Mouse (Mus musculus) limb, embryonic 14.5 days (tissue): Measurements from ENCODE around the gene Abhd11. TPM values are rescaled to one million over a fixed set of nuclear protein-coding genes. Genes with fewer than 3 reads are reported as not detected.

Experiments
- ATAC-seq: fragments of 200-750 bp; cut with Nextera tagmentation; 2 replicates; pipeline ENCODE4 v1.8.0; 2017; ENCODE audit warnings: low read depth, moderate number of reproducible peaks, moderate TSS enrichment; ENCODE audit not compliant: low FRiP score
- DNase-seq: peaks from one replicate; pipeline ENCODE4 v3.0.0-alpha.2; 2015; ENCODE audit warnings: low spot score
- H3K27ac ChIP-seq: fragments of 300-500 bp; sonication (generic); replicated peaks from 2 replicates; pipeline ENCODE4 v1.5.1; 2014; ENCODE audit warnings: low read depth, mild to moderate bottlenecking, low read length, moderate library complexity, mixed read lengths
- H3K27me3 ChIP-seq: fragments of 300-500 bp; sonication (generic); 2 replicates; pipeline ENCODE4 v1.6.1; 2014; ENCODE audit warnings: low read length, mixed read lengths; ENCODE audit not compliant: control insufficient read depth, insufficient read depth
- H3K36me3 ChIP-seq: fragments of 300-500 bp; sonication (generic); 2 replicates; pipeline ENCODE4 v1.6.1; 2014; ENCODE audit warnings: mild to moderate bottlenecking, low read length, moderate library complexity, mixed read lengths; ENCODE audit not compliant: control insufficient read depth, insufficient read depth
- H3K4me1 ChIP-seq: fragments of 300-500 bp; sonication (generic); 2 replicates; pipeline ENCODE4 v1.6.1; 2014; ENCODE audit warnings: antibody characterized with exemption, low read length, mixed read lengths; ENCODE audit not compliant: control insufficient read depth, insufficient read depth
- H3K4me2 ChIP-seq: fragments of 300-500 bp; sonication (generic); replicated peaks from 2 replicates; pipeline ENCODE4 v1.6.1; 2014; ENCODE audit warnings: low read depth, mild to moderate bottlenecking, low read length, moderate library complexity; ENCODE audit not compliant: severe bottlenecking
- H3K4me3 ChIP-seq: fragments of 300-500 bp; sonication (generic); replicated peaks from 2 replicates; pipeline ENCODE4 v1.5.1; 2014; ENCODE audit warnings: low read length
- H3K9ac ChIP-seq: fragments of 300-500 bp; sonication (generic); 2 replicates; pipeline ENCODE4 v1.6.1; 2014; ENCODE audit warnings: mild to moderate bottlenecking, low read depth, low read length, moderate library complexity; ENCODE audit not compliant: severe bottlenecking
- H3K9me3 ChIP-seq: fragments of 300-500 bp; sonication (generic); 2 replicates; pipeline ENCODE4 v1.6.1; 2016; ENCODE audit warnings: low read length; ENCODE audit not compliant: control insufficient read depth
- POLR2A ChIP-seq: fragments of 200-500 bp; IDR thresholded peaks from 2 replicates; pipeline ENCODE4 v1.8.0; 2012; ENCODE audit warnings: inconsistent platforms, mild to moderate bottlenecking, moderate library complexity, borderline replicate concordance; ENCODE audit not compliant: insufficient read depth, insufficient read length; ENCODE audit errors: extremely low read depth
- WGBS: fragments of 180-500 bp; shearing (Covaris S2); extraction: QIAGEN DNeasy Blood & Tissue Kit; methylation state at CpG from one replicate; pipeline ENCODE4 v1.1.7; 2014; 5-methylcytosine and 5-hydroxymethylcytosine counted together
- polyA plus RNA-seq, 2 experiments: library from polyadenylated mRNA; depleted of rRNA in 1 of 2; stranded (reverse) in 1 of 2; unstranded in 1 of 2; fragments of >200 nt; fragmentation: Nextera tagmentation in 1 of 2; extraction: Ambion mirVana in 1 of 2; gene quantifications; 2 replicates each; pipeline versions ENCODE4 v1.2.1 to v1.2.3; 2012 to 2014

Abhd11 gene
- polyA plus RNA-seq, 2 experiments: 67.4 to 83.2 TPM

DNA sequence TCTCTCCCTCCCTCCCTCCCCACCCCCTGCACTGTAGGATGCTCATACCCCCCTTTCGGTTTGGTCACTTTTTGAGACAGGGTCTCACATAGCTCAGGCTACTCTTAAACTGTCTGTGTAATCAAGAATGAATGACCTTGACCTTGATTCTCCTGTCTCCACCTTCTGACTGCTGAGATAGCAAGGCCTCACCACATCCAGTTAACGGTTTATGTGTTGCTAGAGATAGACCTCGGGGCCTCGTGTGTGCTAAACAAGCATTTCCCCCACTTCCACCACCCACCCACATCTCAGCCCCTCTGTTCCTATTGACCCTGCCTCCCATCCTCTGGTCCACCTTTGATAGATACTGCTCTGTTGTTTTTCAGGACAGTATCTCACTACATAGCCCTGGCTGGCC, 31.1 kb upstream of the Abhd11 start:
- Histone ChIP-seq H3K4me3 (no peak overlapping the region), H3K36me3 (no peaks in the 10 kb centered on the region), H3K27me3 (no peaks in the 10 kb centered on the region), H3K4me2 (no peak overlapping the region), H3K4me1 (no peaks in the 10 kb centered on the region), H3K9me3 (no peaks in the 10 kb centered on the region), H3K27ac (no peak overlapping the region), H3K9ac (no peak overlapping the region)
- no peak for TF ChIP-seq POLR2A
- WGBS: 81% methylated on average over 4 of the region's 4 CpGs
- no peak for DNase-seq
- no peak for ATAC-seq

DNA sequence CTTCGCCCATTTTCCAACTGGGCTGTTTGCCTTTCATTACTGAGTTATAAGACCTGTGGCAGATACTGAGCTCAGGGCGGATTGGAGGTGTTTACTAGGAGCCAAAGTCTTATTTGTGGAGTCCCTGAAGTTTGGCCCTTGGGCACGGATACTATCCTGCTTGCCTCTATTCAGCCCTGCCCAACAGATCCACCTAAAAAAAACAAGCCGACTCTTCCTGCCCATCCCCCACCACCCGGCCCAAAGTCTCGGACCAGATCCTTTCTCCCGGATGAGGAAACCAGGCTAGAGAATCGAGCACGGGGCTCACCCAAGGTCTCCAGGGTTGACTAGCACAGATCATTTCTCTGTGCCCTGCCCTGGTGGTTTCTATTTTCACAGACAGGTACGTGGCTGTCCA, 27.8 kb upstream of the Abhd11 start:
- H3K27ac ChIP-seq: no peak overlapping the region
- no peak for TF ChIP-seq POLR2A
- H3K36me3 ChIP-seq: no peaks in the 10 kb centered on the region
- ATAC-seq (no peak), DNase-seq (no peak)
- WGBS: 68% methylated on average over 10 of the region's 10 CpGs
- no peak overlapping the region for H3K4me3 ChIP-seq
- peaks cover 9% of the 10 kb centered on the region for H3K4me1 ChIP-seq
- H3K9ac ChIP-seq: no peak overlapping the region
- H3K27me3 ChIP-seq: peaks cover 17% of the 10 kb centered on the region
- H3K4me2 ChIP-seq: no peak overlapping the region
- H3K9me3 ChIP-seq: no peaks in the 10 kb centered on the region

DNA sequence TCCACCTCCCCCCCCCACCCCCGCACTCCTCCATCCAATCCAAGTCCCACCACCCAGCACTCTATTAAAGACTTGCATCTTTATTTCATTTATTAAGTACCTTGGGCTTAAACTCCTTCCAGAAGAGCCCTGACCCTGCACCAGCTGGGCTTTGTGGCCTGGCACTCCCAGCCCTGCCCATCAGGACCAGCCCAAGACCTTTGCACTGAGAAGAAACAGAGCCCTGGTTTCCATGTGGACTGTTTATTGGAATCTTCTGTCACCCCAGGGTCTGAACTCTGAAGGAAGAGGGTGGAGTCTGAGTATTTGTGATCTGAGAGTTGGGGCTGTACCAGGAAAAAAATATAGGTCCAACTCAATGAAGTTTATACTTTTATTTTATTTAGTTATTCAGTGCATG, 25.8 kb upstream of the Abhd11 start:
- H3K9ac ChIP-seq: no peak overlapping the region
- no peak overlapping the region for H3K27ac ChIP-seq
- no peaks in the 10 kb centered on the region for H3K36me3 ChIP-seq
- TF ChIP-seq POLR2A: no peak
- H3K4me2 ChIP-seq: no peak overlapping the region
- H3K9me3 ChIP-seq: no peaks in the 10 kb centered on the region
- WGBS: 100% methylated on average over 1 of the region's 1 CpGs
- DNase-seq: no peak
- peaks cover 37% of the 10 kb centered on the region for H3K27me3 ChIP-seq
- H3K4me3 ChIP-seq: no peak overlapping the region
- H3K4me1 ChIP-seq: peaks cover 14% of the 10 kb centered on the region
- ATAC-seq: no peak

DNA sequence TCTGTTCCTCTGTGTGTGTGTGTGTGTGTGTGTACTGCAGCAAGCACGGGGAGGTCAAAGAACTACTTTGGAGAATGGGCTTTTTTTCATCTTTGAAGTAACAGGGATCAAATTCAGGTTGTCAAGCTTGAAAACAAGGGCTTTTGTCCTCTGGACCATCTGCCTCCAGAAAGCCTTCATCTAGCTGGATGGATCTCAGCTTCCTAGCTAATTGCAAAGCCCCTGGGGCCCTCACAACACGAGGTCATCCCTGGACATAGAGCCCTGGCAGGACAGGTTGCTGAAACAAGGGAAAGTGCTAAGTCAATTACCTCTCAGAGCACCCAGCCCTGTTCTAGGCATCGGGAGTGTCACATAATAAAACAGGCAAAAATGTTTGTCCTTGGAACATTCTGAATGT, 25.2 kb upstream of the Abhd11 start:
- peaks cover 37% of the 10 kb centered on the region for H3K27me3 ChIP-seq

DNA sequence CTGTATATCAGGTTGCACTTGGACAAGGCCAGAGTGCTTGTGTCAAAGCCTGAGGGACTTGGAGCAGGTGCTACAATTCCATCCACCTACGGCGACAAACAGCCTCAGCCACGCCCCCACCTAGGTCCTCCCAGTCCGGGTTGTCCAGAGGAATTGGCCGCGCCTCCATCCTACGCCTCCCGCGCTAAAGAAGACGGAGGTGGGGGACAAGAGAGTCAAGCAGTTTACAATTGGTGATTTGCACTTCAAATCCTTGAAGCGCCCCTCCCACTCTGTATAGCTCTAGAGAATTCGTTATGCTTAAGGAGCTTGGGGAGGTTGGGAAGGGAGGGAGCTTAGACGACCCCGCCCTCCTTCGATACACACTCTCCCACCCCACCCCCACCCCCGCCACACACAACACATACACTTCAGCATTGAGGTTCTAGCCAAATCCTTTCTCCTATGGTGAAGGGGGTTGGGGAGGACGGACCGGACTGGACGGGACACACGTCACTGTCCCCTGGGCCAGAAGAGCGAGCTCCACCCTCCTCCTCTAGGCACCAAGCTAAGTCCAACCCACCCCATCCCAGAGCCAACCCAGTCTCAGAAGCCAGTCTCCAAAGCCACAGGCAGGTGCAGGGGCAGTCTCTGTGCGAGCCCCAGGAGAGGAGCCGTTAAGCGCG, 23.2 kb upstream of the Abhd11 start, which contains the start of gene Cldn3:
Gene Cldn3, plus strand, starts transcription at position 582 of the 665 bp plus-strand sequence.
- ATAC-seq: peak; percentile 45; the same call in 1 of the 2 replicates

More for the DNA sequence above, 25.2 kb upstream of the Abhd11 start:
- DNase-seq (no peak), ATAC-seq (no peak)
- H3K4me3 ChIP-seq: no peak overlapping the region
- TF ChIP-seq POLR2A: no peak
- no peaks in the 10 kb centered on the region for H3K9me3 ChIP-seq
- no peak overlapping the region for H3K27ac ChIP-seq
- H3K9ac ChIP-seq: no peak overlapping the region
- 16% methylated on average over 3 of the region's 3 CpGs for WGBS
- H3K36me3 ChIP-seq: no peaks in the 10 kb centered on the region
- H3K4me2 ChIP-seq: no peak overlapping the region
- H3K4me1 ChIP-seq: peaks cover 14% of the 10 kb centered on the region

More for the DNA sequence above, 23.2 kb upstream of the Abhd11 start, which contains the start of gene Cldn3:
- peak within 1 kb of the TSS; percentile 27 for H3K4me3 ChIP-seq
- WGBS: under 1% methylated on average over 22 of the region's 25 CpGs
- H3K27me3 ChIP-seq: peaks cover 37% of the 10 kb centered on the region
- no peaks in the 10 kb centered on the region for H3K9me3 ChIP-seq
- DNase-seq: no peak
- H3K4me2 ChIP-seq: peak within 1 kb of the TSS; percentile 42
- H3K27ac ChIP-seq: no peak within 1 kb of the TSS
- TF ChIP-seq POLR2A: no peak
- no peaks in the 10 kb centered on the region for H3K36me3 ChIP-seq
- H3K9ac ChIP-seq: no peak within 1 kb of the TSS
- H3K4me1 ChIP-seq: peaks cover 14% of the 10 kb centered on the region
